Mouse (Mus musculus): Measurements from ENCODE around the gene Epx.

The Epx gene

DNA sequence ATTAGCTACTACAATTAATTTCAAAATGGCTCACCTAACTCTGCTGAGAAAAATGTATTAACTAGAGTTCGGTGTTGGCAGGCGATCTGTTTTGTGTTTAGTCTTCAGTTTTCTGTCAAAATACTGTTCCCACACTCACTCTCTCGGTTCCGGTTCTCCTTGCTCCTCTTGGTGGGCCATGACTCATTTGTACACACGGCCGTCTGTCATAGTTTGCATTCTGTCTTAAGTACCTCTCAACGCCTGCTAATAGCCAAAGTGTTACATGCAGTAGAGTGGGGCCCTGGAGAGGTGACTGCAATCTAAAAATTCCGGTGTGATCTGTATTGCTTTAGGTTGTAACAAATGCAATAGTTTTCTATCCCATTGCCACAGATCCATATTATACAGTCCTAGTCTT, 34.7 kb downstream of the Epx start:
- DNase-seq (ENCODE audit: low spot score in 2 of 2) = no peak

DNA sequence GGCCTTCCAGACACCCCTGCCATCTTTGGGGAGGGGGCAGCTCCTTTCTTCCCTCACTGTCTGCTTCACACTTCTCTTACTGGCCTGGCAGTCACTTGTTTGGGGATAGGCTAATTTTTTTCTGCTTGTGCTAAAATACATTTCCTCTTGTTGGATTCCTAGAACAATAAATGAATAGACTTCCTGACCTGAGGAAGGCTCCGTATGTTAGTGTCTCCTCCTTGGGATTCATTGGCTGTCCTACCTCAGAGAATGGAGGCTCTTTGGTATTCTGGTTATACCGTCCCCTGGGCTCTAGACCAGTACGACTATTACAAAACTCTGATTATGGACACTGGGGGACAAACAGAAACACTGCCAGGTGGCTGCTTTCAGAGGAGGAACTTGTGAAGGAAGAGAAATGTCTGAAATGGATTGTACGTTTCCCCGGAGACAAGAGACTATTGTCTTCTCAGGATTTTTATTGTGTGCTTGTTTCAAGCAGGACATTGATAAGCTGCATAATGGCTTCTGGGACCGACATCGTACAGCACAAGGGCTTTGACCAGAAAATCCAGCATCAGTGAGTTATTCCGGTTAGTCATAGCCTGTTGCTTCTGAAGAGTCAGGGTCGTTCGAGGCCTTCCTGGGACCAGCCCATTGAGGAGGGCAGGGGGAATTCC, 47.0 kb downstream of the Epx start, which contains the start of gene Lpo:
TSS of gene Lpo (minus strand) at position 51 of the 662 bp plus-strand sequence.
- no peak for DNase-seq (ENCODE audit: low spot score in 2 of 2)

DNA sequence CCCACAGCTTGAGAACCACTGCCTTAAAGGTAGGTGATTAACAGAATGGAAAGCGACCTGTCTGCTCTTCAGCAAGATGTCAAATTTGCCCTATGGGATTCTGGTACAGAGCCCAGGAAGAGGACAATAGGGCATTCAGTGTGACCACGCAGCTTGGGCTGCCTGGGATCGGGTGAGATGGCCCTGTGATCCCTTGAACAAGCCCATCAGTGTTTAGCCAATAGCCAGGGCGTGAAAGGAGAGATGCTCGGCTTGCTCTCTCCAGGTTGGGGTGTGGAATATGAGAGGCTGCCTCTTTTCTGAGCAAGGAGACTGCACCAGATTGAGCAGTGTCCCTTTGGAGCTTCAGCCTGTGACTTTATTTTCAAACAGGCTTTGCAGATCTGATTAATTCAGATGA, 53.8 kb downstream of the Epx start:
- no peak for DNase-seq (ENCODE audit: low spot score in 2 of 2)

- DNase-seq (ENCODE audit: low spot score in 2 of 2) = no peak
These were observed 57.9 kb downstream of the Epx start for GRCm38 (mm10) chr11:87817443-87817773.

- peak in 1 of 2 experiments; percentile 38 for DNase-seq (ENCODE audit: low spot score in 2 of 2)
These were observed 58.5 kb downstream of the Epx start for GRCm38 (mm10) chr11:87816707-87817442.

GRCm38 (mm10) chr11:87814831-87815230, 60.5 kb downstream of the Epx start:
- no peak for DNase-seq (ENCODE audit: low spot score in 2 of 2)
